Mouse (Mus musculus) CD8-positive naive resting alpha-beta T cell, adult 2 months (primary cell): ENCODE measurements around the gene Cacna1e.

Experiments used
- DNase-seq, 2 experiments: peaks; one replicate each; pipeline ENCODE4 v3.0.0; 2022; ENCODE audit warnings: low read depth in 2 of 2, low spot score in 2 of 2

Cacna1e gene

DNA sequence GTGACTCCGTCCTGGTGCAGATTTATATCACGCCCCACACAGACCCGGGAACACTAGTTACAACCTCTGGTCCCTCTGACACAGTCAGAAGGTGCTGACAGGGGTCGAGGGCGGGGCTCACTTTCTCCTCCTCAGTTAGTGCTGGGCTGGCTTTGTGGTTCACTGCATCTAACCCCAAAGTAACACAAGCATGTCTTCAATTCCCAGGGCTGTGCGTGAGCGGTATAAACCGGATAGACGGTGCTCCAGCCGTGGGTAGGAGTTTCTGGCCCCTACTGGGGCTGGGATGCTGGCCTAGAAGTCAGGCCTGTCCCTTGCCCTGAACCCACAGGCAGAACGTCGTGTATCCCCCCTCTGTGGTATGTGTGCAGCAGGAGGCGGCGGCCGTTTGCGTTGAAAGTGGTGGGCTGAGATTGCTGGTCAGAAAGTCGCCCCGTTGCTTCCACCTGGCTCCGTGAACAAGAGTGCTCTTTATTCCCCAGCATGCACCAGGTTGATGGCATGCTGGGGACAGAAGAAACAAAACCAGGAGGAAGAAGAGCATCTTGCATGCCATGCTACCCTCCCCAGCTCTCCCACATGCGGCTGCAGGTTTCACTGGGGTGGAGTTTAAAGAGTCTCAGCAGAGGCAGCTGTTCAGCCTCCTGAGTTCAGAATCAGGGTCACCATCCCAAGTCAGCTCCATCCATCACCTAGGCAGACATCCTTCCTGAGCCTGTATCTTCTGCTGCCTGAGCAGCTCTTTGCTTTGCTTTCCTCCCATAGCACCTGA is 467.7 kb downstream of the Cacna1e start:
- no peak for DNase-seq

DNA sequence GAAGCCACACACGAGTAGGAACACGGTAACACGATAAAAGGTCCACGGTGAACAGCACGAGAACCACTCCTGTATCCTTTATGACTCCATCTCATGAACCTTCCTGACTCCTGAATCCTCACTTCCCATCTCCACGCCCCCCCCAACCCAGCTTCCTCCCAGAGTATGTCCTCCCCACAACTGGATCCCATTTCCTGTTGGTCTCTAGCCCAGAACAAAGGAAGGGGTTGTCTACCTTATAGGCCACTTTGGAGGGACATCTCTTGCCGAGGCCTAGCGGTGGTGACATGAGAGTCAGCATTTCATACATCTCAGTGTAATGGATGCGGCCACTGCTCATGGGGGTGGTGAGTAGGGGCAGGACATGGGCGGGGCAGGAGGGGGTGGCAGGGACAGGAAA is 468.5 kb downstream of the Cacna1e start:
- no peak for DNase-seq

DNA sequence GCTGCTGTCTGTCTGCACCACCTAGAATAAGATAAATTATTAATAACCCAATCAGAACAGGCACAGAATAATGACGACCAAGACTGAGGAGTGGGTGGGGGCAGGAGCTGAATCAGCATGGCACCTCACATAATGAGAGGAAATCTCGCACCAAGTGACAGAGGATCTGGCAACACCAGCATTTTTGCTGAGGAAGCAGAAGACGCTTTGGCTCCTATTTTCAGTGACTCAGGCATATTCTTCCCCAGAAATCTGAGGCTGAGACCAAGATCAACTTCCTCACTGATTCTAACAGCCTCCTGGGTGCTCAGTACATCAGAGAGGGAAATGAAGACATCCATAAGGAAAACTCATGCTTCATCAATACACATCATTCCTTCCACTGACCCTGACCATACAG is 471.2 kb downstream of the Cacna1e start:
- no peak for DNase-seq

DNA sequence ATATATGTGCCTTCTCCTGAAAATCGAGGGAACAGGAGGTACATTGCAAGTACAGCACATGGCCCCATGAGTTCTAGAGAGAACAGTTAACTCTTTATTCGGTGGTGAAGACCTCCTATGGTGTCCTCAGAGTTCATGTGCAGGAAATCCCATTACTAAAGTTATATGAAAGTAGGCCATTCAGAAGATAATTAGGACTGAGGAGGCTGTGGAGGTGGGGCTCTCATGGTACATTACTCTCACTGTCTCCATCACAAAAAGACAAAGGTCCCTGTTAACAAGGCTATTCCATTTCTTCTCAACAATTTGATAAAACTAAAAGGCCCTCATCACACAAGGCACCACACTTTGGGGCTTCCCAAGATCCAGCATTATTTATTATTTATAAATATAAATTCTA is 475.2 kb downstream of the Cacna1e start:
- DNase-seq, result no peak

DNA sequence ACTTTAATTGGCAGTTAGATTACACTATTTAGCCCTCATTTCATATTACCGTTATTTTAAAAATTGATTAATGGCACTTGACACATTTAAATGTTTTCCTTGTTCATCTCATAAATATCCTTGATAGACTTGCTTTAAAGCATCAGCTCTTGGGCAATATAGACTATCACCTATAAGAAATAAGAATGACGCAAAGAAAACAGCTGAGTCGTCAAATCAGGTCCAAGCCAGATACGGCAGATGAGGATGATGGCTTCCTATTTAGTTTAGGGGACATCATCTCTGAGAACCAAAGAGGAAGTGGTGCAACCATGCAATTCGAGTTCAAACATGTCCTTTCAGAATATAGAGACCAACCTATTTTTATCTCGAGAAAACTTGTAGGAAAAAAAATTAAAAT is 492.3 kb downstream of the Cacna1e start:
- DNase-seq, result no peak
